Mouse (Mus musculus): ENCODE results near the gene Dpp9. TPM values are rescaled to one million over a fixed set of nuclear protein-coding genes. Genes with fewer than 3 reads are reported as not detected.

The Dpp9 gene
- polyA plus RNA-seq, 1 experiment from 2014 or later = 36.2 TPM

GRCm38 (mm10) chr17:56219251-56219650 is 546 bp upstream of the Dpp9 start:
- Histone ChIP-seq H3K4me2 (ENCODE audit: low read length) (peak overlapping the region; percentile 88), H3K4me3 (ENCODE audit: low read depth, low read length) (peak overlapping the region; percentile 80), H3K9me3 (ENCODE audit: control insufficient read depth, low read length) (no peaks in the 10 kb centered on the region), H3K27ac (ENCODE audit: low read depth) (peak overlapping the region; percentile 73), H3K36me3 (ENCODE audit: control insufficient read depth, insufficient read depth, low read length) (no peaks in the 10 kb centered on the region), H3K9ac (ENCODE audit: low read length) (peak overlapping the region; percentile 59), H3K4me1 (replicated peaks; ENCODE audit: control insufficient read depth, insufficient read depth, low read length) (peaks cover 16% of the 10 kb centered on the region), H3K27me3 (replicated peaks; ENCODE audit: control insufficient read depth, insufficient read depth, low read length) (no peaks in the 10 kb centered on the region)
- WGBS = 43% methylated on average over 12 of the region's 12 CpGs
- DNase-seq (ENCODE audit: low spot score) = no peak
- ATAC-seq (replicated peaks; ENCODE audit: low FRiP score, low TSS enrichment, low read depth) = peak; percentile 24; the same call in 1 of the 2 replicates

- Histone ChIP-seq H3K4me2 (ENCODE audit: low read length) (peak overlapping the region; percentile 88), H3K9ac (ENCODE audit: low read length) (peak overlapping the region; percentile 59), H3K9me3 (ENCODE audit: control insufficient read depth, low read length) (no peaks in the 10 kb centered on the region), H3K4me3 (ENCODE audit: low read depth, low read length) (peak overlapping the region; percentile 80), H3K4me1 (replicated peaks; ENCODE audit: control insufficient read depth, insufficient read depth, low read length) (peaks cover 21% of the 10 kb centered on the region), H3K27ac (ENCODE audit: low read depth) (no peak overlapping the region), H3K36me3 (ENCODE audit: control insufficient read depth, insufficient read depth, low read length) (no peaks in the 10 kb centered on the region), H3K27me3 (replicated peaks; ENCODE audit: control insufficient read depth, insufficient read depth, low read length) (no peaks in the 10 kb centered on the region)
- DNase-seq (ENCODE audit: low spot score) (no peak), ATAC-seq (replicated peaks; ENCODE audit: low FRiP score, low TSS enrichment, low read depth) (no peak)
- 66% methylated on average over 13 of the region's 13 CpGs for WGBS
These were observed 1.0 kb downstream of the Dpp9 start for GRCm38 (mm10) chr17:56217670-56218069.

GRCm38 (mm10) chr17:56214229-56214628 is 4.5 kb downstream of the Dpp9 start:
- Histone ChIP-seq H3K27me3 (replicated peaks; ENCODE audit: control insufficient read depth, insufficient read depth, low read length) (no peaks in the 10 kb centered on the region), H3K4me2 (ENCODE audit: low read length) (no peak overlapping the region), H3K4me1 (replicated peaks; ENCODE audit: control insufficient read depth, insufficient read depth, low read length) (peaks cover 21% of the 10 kb centered on the region), H3K9me3 (ENCODE audit: control insufficient read depth, low read length) (no peaks in the 10 kb centered on the region), H3K9ac (ENCODE audit: low read length) (no peak overlapping the region), H3K36me3 (ENCODE audit: control insufficient read depth, insufficient read depth, low read length) (peaks cover 29% of the 10 kb centered on the region), H3K27ac (ENCODE audit: low read depth) (no peak overlapping the region), H3K4me3 (ENCODE audit: low read depth, low read length) (no peak overlapping the region)
- no peak for ATAC-seq (replicated peaks; ENCODE audit: low FRiP score, low TSS enrichment, low read depth)
- 75% methylated on average over 1 of the region's 1 CpGs for WGBS
- no peak for DNase-seq (ENCODE audit: low spot score)

GRCm38 (mm10) chr17:56212676-56213075 is 6.0 kb downstream of the Dpp9 start:
- Histone ChIP-seq H3K36me3 (ENCODE audit: control insufficient read depth, insufficient read depth, low read length) (peaks cover 44% of the 10 kb centered on the region), H3K9me3 (ENCODE audit: control insufficient read depth, low read length) (no peaks in the 10 kb centered on the region), H3K4me2 (ENCODE audit: low read length) (no peak overlapping the region), H3K27ac (ENCODE audit: low read depth) (no peak overlapping the region), H3K27me3 (replicated peaks; ENCODE audit: control insufficient read depth, insufficient read depth, low read length) (no peaks in the 10 kb centered on the region), H3K4me3 (ENCODE audit: low read depth, low read length) (no peak overlapping the region), H3K9ac (ENCODE audit: low read length) (no peak overlapping the region), H3K4me1 (replicated peaks; ENCODE audit: control insufficient read depth, insufficient read depth, low read length) (peaks cover 17% of the 10 kb centered on the region)
- WGBS = 34% methylated on average over 6 of the region's 6 CpGs
- ATAC-seq (replicated peaks; ENCODE audit: low FRiP score, low TSS enrichment, low read depth) (no peak), DNase-seq (ENCODE audit: low spot score) (no peak)

- no peak for DNase-seq (ENCODE audit: low spot score)
- H3K9ac ChIP-seq (ENCODE audit: low read length) = no peak overlapping the region
- H3K36me3 ChIP-seq (ENCODE audit: control insufficient read depth, insufficient read depth, low read length) = peaks cover 59% of the 10 kb centered on the region
- H3K4me3 ChIP-seq (ENCODE audit: low read depth, low read length) = no peak overlapping the region
- H3K4me1 ChIP-seq (replicated peaks; ENCODE audit: control insufficient read depth, insufficient read depth, low read length) = peaks cover 4% of the 10 kb centered on the region; the same call in 1 of the 2 replicates
- H3K27me3 ChIP-seq (replicated peaks; ENCODE audit: control insufficient read depth, insufficient read depth, low read length) = no peaks in the 10 kb centered on the region
- ATAC-seq (replicated peaks; ENCODE audit: low FRiP score, low TSS enrichment, low read depth) = no peak
- no peak overlapping the region for H3K27ac ChIP-seq (ENCODE audit: low read depth)
- 82% methylated on average over 2 of the region's 2 CpGs for WGBS
- H3K9me3 ChIP-seq (ENCODE audit: control insufficient read depth, low read length) = no peaks in the 10 kb centered on the region
- no peak overlapping the region for H3K4me2 ChIP-seq (ENCODE audit: low read length)
These were observed 7.6 kb downstream of the Dpp9 start for GRCm38 (mm10) chr17:56211090-56211489.

GRCm38 (mm10) chr17:56208821-56209220 is 9.9 kb downstream of the Dpp9 start:
- WGBS = 96% methylated on average over 3 of the region's 3 CpGs
- Histone ChIP-seq H3K4me1 (replicated peaks; ENCODE audit: control insufficient read depth, insufficient read depth, low read length) (peaks cover 4% of the 10 kb centered on the region; the same call in 1 of the 2 replicates), H3K27me3 (replicated peaks; ENCODE audit: control insufficient read depth, insufficient read depth, low read length) (no peaks in the 10 kb centered on the region), H3K4me3 (ENCODE audit: low read depth, low read length) (no peak overlapping the region), H3K27ac (ENCODE audit: low read depth) (no peak overlapping the region), H3K9ac (ENCODE audit: low read length) (no peak overlapping the region), H3K36me3 (ENCODE audit: control insufficient read depth, insufficient read depth, low read length) (peaks cover 82% of the 10 kb centered on the region), H3K4me2 (ENCODE audit: low read length) (no peak overlapping the region), H3K9me3 (ENCODE audit: control insufficient read depth, low read length) (no peaks in the 10 kb centered on the region)
- DNase-seq (ENCODE audit: low spot score) (no peak), ATAC-seq (replicated peaks; ENCODE audit: low FRiP score, low TSS enrichment, low read depth) (no peak)

- Histone ChIP-seq H3K27me3 (replicated peaks; ENCODE audit: control insufficient read depth, insufficient read depth, low read length) (no peaks in the 10 kb centered on the region), H3K36me3 (ENCODE audit: control insufficient read depth, insufficient read depth, low read length) (peaks cover 90% of the 10 kb centered on the region), H3K9ac (ENCODE audit: low read length) (no peak overlapping the region), H3K4me2 (ENCODE audit: low read length) (no peak overlapping the region), H3K27ac (ENCODE audit: low read depth) (no peak overlapping the region), H3K4me3 (ENCODE audit: low read depth, low read length) (no peak overlapping the region), H3K9me3 (ENCODE audit: control insufficient read depth, low read length) (no peaks in the 10 kb centered on the region), H3K4me1 (replicated peaks; ENCODE audit: control insufficient read depth, insufficient read depth, low read length) (peaks cover 3% of the 10 kb centered on the region; the same call in 1 of the 2 replicates)
- ATAC-seq (replicated peaks; ENCODE audit: low FRiP score, low TSS enrichment, low read depth) (no peak), DNase-seq (ENCODE audit: low spot score) (no peak)
- 91% methylated on average over 9 of the region's 9 CpGs for WGBS
These were observed 10.7 kb downstream of the Dpp9 start for GRCm38 (mm10) chr17:56207963-56208530.

- H3K36me3 ChIP-seq (ENCODE audit: control insufficient read depth, insufficient read depth, low read length) = peaks cover 99% of the 10 kb centered on the region
- H3K27me3 ChIP-seq (replicated peaks; ENCODE audit: control insufficient read depth, insufficient read depth, low read length) = no peaks in the 10 kb centered on the region
- H3K9me3 ChIP-seq (ENCODE audit: control insufficient read depth, low read length) = no peaks in the 10 kb centered on the region
- no peaks in the 10 kb centered on the region for H3K4me1 ChIP-seq (replicated peaks; ENCODE audit: control insufficient read depth, insufficient read depth, low read length)
- no peak overlapping the region for H3K27ac ChIP-seq (ENCODE audit: low read depth)
- no peak overlapping the region for H3K9ac ChIP-seq (ENCODE audit: low read length)
- DNase-seq (ENCODE audit: low spot score) = no peak
- no peak overlapping the region for H3K4me3 ChIP-seq (ENCODE audit: low read depth, low read length)
- H3K4me2 ChIP-seq (ENCODE audit: low read length) = no peak overlapping the region
- no peak for ATAC-seq (replicated peaks; ENCODE audit: low FRiP score, low TSS enrichment, low read depth)
- 82% methylated on average over 6 of the region's 6 CpGs for WGBS
These were observed 11.6 kb downstream of the Dpp9 start for GRCm38 (mm10) chr17:56206986-56207674.

All from intestine, embryonic 14.5 days (tissue).